In genomic region chr10:59787140-59787800, GRCm38 (mm10) we compare ENCODE assay signal across 11 mouse cellular contexts.
DNase-seq lines count a peak whose midpoint lies in the region; TF ChIP-seq lines count a peak whose summit lies in the region.
"Had no signal": no experiment of that assay in that cellular context is flagged by ENCODE, and none has a peak within 500 bp of the region (broad histone marks: within the 10 kb centered on the region; RNA-seq: fewer than 3 reads in every experiment).

No protein-coding gene starts in this region.

- no peaks in the 10 kb centered on the region for H3K9me3 ChIP-seq in ES-Bruce4 (replicated peaks; ENCODE audit: control insufficient read depth, insufficient read depth, low read length, poor library complexity, severe bottlenecking)

- TF ChIP-seq CTCF in cerebellum, adult 2 months (IDR thresholded peaks at IDR 0.05; ENCODE audit: borderline replicate concordance, insufficient read depth, low read depth, low read length), result peak; percentile 19; the same call in 1 of the 2 replicates
- TF ChIP-seq CTCF in liver, adult 2 months (IDR thresholded peaks at IDR 0.05; ENCODE audit: low read depth, low read length), result peak; percentile 52
- TF ChIP-seq CTCF in ES-Bruce4 (IDR thresholded peaks at IDR 0.05; ENCODE audit: low read depth, low read length), result peak; percentile 53

- no peaks in the 10 kb centered on the region for H3K79me2 ChIP-seq in liver, adult 2 months (ENCODE audit: control insufficient read depth, insufficient read depth, low read length)

- no peak for TF ChIP-seq POLR2A in cerebellum, adult 2 months (IDR thresholded peaks at IDR 0.05; ENCODE audit: borderline replicate concordance, insufficient read depth, low read length)
- no peak for TF ChIP-seq POLR2A in liver, adult 2 months (IDR thresholded peaks at IDR 0.05; ENCODE audit: extremely low read depth, insufficient read depth, low read length)
- TF ChIP-seq POLR2A in ES-Bruce4 (IDR thresholded peaks at IDR 0.05; ENCODE audit: insufficient read depth, low read length), result no peak

- H3K36me3 ChIP-seq in liver, adult 2 months (ENCODE audit: control insufficient read depth, insufficient read depth, low read length), result no peaks in the 10 kb centered on the region
- no peaks in the 10 kb centered on the region for H3K36me3 ChIP-seq in ES-Bruce4 (ENCODE audit: control insufficient read depth, insufficient read depth, low read length, poor library complexity, severe bottlenecking)

- WGBS in cerebellum, adult 2 months, result 85% methylated on average over 11 of the region's 11 CpGs
- WGBS in liver, adult 2 months, result 64% methylated on average over 11 of the region's 11 CpGs

- peaks cover 17% of the 10 kb centered on the region for H3K4me1 ChIP-seq in cerebellum, adult 2 months (ENCODE audit: control insufficient read depth, insufficient read depth, low read length)
- peaks cover 10% of the 10 kb centered on the region for H3K4me1 ChIP-seq in liver, adult 2 months (ENCODE audit: control insufficient read depth, insufficient read depth, low read length)
- H3K4me1 ChIP-seq in ES-Bruce4 (ENCODE audit: control insufficient read depth, insufficient read depth, low read length), result no peaks in the 10 kb centered on the region

- no peak overlapping the region for H3K4me3 ChIP-seq in cerebellum, adult 2 months (replicated peaks; ENCODE audit: insufficient read depth, low read depth, low read length)
- H3K4me3 ChIP-seq in liver, adult 2 months (ENCODE audit: insufficient read depth, low read depth, low read length), result no peak overlapping the region
- no peak overlapping the region for H3K4me3 ChIP-seq in ES-Bruce4 (ENCODE audit: low read depth, low read length)
- H3K4me3 ChIP-seq: erythroblast, embryonic 14.5 days had no signal

- no peak for DNase-seq in cerebellum, adult 2 months
- no peak for DNase-seq in cerebellum, postnatal 4 days (ENCODE audit: low spot score in 2 of 2)
- peak; percentile 29 for DNase-seq in liver, adult 2 months (ENCODE audit: extremely low read depth, low read depth, low spot score)
- no peak for DNase-seq in liver
- DNase-seq in induced T-regulatory cell, adult 2 months (ENCODE audit: low read depth), result peak; percentile 45
- no peak for DNase-seq in spleen, postnatal 4 days (ENCODE audit: low spot score in 2 of 2)
- no peak for DNase-seq in adipocyte (ENCODE audit: low spot score)
- DNase-seq: embryo, embryonic 11 days had no signal

- no peak overlapping the region for H3K27ac ChIP-seq in cerebellum, adult 2 months (ENCODE audit: insufficient read depth, low read length)
- no peak overlapping the region for H3K27ac ChIP-seq in liver, adult 2 months (replicated peaks; ENCODE audit: insufficient read depth, low read depth, low read length)
- H3K27ac ChIP-seq in ES-Bruce4 (ENCODE audit: insufficient read depth, low read length), result no peak overlapping the region
- H3K27ac ChIP-seq: macrophage had no signal

- no peak overlapping the region for H3K9ac ChIP-seq in liver, adult 2 months (ENCODE audit: low read depth, low read length)
- H3K9ac ChIP-seq in ES-Bruce4 (ENCODE audit: low read depth, poor library complexity, severe bottlenecking), result no peak overlapping the region

- TF ChIP-seq EP300 in ES-Bruce4 (IDR thresholded peaks at IDR 0.05; ENCODE audit: insufficient read depth, low read depth, low read length), result no peak

- no peaks in the 10 kb centered on the region for H3K27me3 ChIP-seq in cerebellum, adult 2 months (ENCODE audit: control insufficient read depth, insufficient read depth, low read length)
- no peaks in the 10 kb centered on the region for H3K27me3 ChIP-seq in liver, adult 2 months (ENCODE audit: control insufficient read depth, insufficient read depth, low read length)
- no peaks in the 10 kb centered on the region for H3K27me3 ChIP-seq in ES-Bruce4 (ENCODE audit: control insufficient read depth, insufficient read depth, low read length, poor library complexity, severe bottlenecking)

Comparison
In these comparisons a context has a peak if more than half of its experiments do, and no peak if none do; other contexts are left out.
1. DNase-seq: peak in liver, adult 2 months (single experiment) and induced T-regulatory cell, adult 2 months (single experiment); none in cerebellum, adult 2 months (0 of 2), cerebellum, postnatal 4 days (0 of 2), liver (single experiment), spleen, postnatal 4 days (0 of 2) and adipocyte (single experiment).
2. Peak in every context shown above with its lines, with median percentiles within 50 percentile points of each other: CTCF ChIP-seq.